Mouse (Mus musculus): Measurements from ENCODE around the gene Tead4. TPM values are rescaled to one million over a fixed set of nuclear protein-coding genes. Genes with fewer than 3 reads are reported as not detected.

The Tead4 gene
- 0.26 and 0.28 TPM in 2 replicates for polyA plus RNA-seq (2012; rRNA removed)

GRCm38 (mm10) chr6:128300134-128301001 lies at the start of gene Tead4:
Tead4 (minus strand) TSS chr6:128300823.

Other genes starting within 250 kb of the Tead4 start
- 11.0 and 11.1 TPM in 2 replicates for gene Tspan9, start 157.2 kb downstream of the Tead4 start, polyA plus RNA-seq (2012; rRNA removed)
- gene Tulp3, start 55.0 kb upstream of the Tead4 start, polyA plus RNA-seq (2012; rRNA removed), result 2.8 and 2.9 TPM in 2 replicates
- gene Rhno1, start 62.1 kb upstream of the Tead4 start, polyA plus RNA-seq (2012; rRNA removed), result 13.8 and 21.2 TPM in 2 replicates
- 20.3 and 26.5 TPM in 2 replicates for gene Foxm1, start 62.1 kb upstream of the Tead4 start, polyA plus RNA-seq (2012; rRNA removed)
- 0.05 and 0.10 TPM in 2 replicates for gene Tex52, start 74.6 kb upstream of the Tead4 start, polyA plus RNA-seq (2012; rRNA removed)
- not detected in 2 replicates for gene Gm44596, start 74.7 kb upstream of the Tead4 start, polyA plus RNA-seq (2012; rRNA removed)
- gene Nrip2, start 98.5 kb upstream of the Tead4 start, polyA plus RNA-seq (2012; rRNA removed), result 0.58 and 0.76 TPM in 2 replicates
- gene Itfg2, start 124.1 kb upstream of the Tead4 start, polyA plus RNA-seq (2012; rRNA removed), result 6.2 and 7.1 TPM in 2 replicates
- gene Fkbp4, start 137.9 kb upstream of the Tead4 start, polyA plus RNA-seq (2012; rRNA removed), result 123 and 126 TPM in 2 replicates
- gene Pzp, start 225.9 kb upstream of the Tead4 start, polyA plus RNA-seq (2012; rRNA removed), result 166 and 180 TPM in 2 replicates